Mouse (Mus musculus): ENCODE data around the gene Zcchc2.
A peak's percentile ranks its signal among the peaks of the same experiment; 100 is the strongest.

The Zcchc2 gene

DNA sequence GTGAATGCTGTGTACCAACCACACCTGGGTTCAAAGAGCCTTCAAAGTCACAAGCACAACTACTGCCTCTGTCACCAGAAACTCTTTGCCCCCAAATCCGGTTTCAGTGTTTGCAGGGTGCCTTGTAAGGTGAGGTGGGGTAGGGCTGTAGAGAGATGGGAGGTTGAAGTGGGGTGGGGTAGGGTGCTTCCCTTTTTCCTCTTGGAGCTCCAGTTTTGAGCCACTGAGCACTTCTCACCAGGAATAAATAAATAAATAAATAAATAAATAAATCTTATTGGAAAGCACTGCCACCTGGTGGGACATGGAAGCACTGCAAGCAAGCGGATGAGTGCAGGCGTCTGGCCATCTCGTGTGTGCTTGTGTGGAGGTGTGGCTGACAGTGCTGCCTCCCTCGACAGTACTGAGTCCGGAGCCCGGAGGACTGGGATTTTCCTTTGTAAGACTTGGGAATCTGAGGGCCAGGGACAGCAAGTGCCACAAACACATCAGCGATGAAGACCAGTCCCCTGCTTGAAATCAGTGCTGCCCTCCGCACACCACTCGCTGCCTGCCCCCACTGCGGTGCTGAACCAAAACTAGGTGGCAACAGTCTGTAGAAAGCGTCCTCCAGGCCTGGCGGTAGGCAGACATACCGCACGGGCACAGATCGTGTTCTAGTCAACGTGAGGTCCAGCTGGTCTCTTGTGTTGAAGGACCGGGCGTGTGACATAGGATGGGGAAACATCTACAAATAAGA is 46.8 kb downstream of the Zcchc2 start:
- DNase-seq = peak; percentile 63

GRCm38 (mm10) chr1:106039326-106039725 is 49.1 kb downstream of the Zcchc2 start:
- DNase-seq = no peak

DNA sequence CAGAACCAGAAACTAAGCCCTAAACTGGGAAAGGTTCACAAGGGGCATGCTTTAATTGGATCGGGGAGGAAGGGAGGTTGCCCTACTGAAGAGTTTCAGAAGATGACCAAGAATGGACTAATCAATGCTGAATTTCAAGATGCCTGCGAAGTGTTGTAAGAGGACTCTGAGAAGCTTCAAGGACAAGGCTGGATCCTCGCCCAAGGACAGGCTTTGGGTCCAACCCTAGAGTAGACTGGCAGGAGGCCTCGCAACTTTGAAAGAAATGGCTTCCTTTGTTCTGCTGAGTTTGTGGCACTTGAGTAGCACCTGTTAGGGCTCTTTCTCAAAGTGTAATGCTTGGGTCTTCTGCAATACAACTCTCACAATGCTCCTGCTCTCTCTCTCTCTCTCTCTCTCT is 50.1 kb downstream of the Zcchc2 start:
- no peak for DNase-seq

GRCm38 (mm10) chr1:106042221-106042620 is 52.0 kb downstream of the Zcchc2 start:
- DNase-seq = no peak

- DNase-seq = peak; percentile 92
These were observed 53.0 kb downstream of the Zcchc2 start for GRCm38 (mm10) chr1:106043053-106043820.

- no peak for DNase-seq
These were observed 58.8 kb downstream of the Zcchc2 start for GRCm38 (mm10) chr1:106049036-106049435.

- DNase-seq = no peak
These were observed 64.8 kb downstream of the Zcchc2 start for GRCm38 (mm10) chr1:106054978-106055377.

- DNase-seq = no peak
These were observed 68.1 kb downstream of the Zcchc2 start for GRCm38 (mm10) chr1:106058355-106058754.

- DNase-seq = no peak
These were observed 69.5 kb downstream of the Zcchc2 start for GRCm38 (mm10) chr1:106059516-106060277.

GRCm38 (mm10) chr1:106061185-106061910 is 71.1 kb downstream of the Zcchc2 start:
- no peak for DNase-seq

DNA sequence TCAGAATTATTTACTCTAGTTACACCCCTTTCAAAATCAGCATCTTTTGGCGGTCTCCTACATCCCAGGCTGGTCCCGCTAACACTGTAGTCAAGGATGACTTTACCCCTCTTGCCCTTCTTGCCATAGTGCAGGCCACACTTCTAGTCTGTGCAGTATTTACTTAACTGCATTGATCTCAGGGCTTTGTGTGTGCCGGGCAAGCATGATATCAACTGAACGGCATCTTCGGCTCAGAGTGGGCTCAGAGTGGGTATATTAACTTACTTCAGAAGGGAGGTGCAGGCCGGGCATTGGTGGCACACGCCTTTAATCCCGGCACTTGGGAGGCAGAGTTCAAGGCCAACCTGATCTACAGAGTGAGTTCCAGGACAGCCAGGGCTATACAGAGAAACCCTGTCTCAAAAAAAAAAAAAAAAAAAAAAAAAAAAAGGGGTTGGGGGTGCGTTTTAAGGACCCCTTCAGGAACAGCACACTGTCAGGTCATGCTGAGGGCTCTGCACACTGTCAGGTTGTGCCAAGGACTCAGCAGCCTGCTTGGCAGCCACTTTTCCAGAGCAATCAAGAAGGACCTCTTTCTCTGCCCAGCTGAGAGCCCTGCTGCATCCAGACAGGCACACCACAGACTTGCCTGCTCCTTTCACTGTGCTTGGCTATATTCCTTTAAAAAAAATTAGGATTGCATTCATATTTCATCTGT is 72.8 kb downstream of the Zcchc2 start:
- no peak for DNase-seq

GRCm38 (mm10) chr1:106063591-106064170 is 73.5 kb downstream of the Zcchc2 start:
- no peak for DNase-seq

DNA sequence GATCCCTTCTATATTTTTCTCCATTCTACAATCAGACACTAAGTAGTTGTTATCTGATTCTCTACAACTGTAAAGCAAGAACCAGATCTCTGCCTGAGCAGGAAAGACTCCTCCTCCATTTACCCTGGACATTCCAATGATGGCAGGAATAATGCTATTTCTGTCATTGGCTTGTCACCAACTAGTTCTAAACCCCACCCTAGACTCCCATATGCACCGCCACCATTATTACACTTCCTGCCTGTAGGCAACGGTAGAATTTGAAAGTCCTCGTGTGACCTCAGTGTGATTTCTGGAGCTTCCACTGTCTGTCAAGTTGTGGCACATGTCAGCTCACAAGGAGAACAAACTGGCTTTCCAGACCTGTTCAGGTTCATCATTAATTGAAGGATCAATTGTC is 74.1 kb downstream of the Zcchc2 start:
- DNase-seq = no peak

GRCm38 (mm10) chr1:106064711-106065110 is 74.5 kb downstream of the Zcchc2 start:
- DNase-seq = no peak

GRCm38 (mm10) chr1:106065679-106066078 is 75.5 kb downstream of the Zcchc2 start:
- DNase-seq = no peak

DNA sequence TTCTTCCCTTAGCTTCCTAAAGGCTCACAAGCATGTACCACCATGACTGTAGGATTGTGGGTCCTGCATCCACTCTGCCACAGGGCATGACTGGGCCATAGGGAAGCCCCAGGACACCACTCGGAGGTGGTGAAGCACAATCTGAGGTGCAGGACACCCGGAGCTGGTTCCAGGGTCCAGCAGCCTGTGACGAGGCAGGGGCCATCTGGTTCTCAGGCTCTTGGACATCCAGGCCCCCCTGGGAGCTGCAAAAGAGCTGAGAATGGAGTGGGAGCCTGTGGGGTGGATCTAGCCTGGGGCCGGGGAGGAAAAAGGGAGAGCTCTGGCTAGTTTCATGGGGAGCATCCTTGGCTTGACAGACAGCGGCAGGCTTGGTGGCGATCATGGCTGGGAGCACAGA is 77.1 kb downstream of the Zcchc2 start:
- no peak for DNase-seq

DNA sequence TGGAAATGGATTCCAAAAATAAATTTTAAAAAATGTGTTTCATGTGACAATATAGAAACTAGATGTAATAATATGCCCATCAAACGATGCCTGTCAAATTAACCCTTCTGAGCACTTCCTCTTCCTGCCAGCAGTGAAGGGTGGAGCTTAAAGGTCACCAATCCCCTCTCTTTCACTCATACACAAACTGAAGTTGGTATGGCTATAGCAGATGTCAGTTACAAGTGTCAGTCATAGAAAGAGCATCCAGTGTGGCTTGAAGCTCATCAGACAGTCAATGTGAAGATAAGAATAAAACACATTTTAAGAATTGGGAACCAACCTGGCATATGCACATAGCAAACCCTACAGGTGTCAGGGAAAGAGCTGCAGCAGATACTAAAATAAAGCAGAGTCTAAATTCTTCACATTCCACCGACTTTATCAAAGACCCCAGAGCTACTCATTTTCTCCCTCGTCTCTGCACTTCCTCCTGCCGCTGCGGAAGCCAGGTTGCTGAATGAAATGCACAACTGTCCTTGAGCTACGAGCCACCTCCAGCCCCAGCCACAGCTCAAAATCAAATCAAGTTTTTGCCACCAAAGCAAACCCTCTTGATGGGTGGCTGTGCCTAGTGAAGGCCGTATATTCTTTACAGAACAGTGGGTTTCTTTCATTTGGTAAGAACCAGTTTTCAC is 79.8 kb downstream of the Zcchc2 start:
- no peak for DNase-seq

- DNase-seq = no peak
These were observed 80.6 kb downstream of the Zcchc2 start for GRCm38 (mm10) chr1:106070814-106071213.

GRCm38 (mm10) chr1:106071237-106072070 is 81.2 kb downstream of the Zcchc2 start:
- DNase-seq = peak; percentile 64

- peak; percentile 37 for DNase-seq
These were observed 81.8 kb downstream of the Zcchc2 start for GRCm38 (mm10) chr1:106072071-106072440.
